ENCODE assay signal across 8 mouse cellular contexts in genomic region chr2:144164986-144165821, GRCm38 (mm10).
DNase-seq lines count a peak whose midpoint lies in the region; ATAC-seq and TF ChIP-seq lines count a peak whose summit lies in the region.

No protein-coding gene starts in this region.

- H3K4me3 ChIP-seq in hindbrain, postnatal 0 days (ENCODE audit: low read length): peak overlapping the region; percentile 59

- peaks cover 11% of the 10 kb centered on the region; the same call in 1 of the 2 replicates for H3K4me1 ChIP-seq in hindbrain, postnatal 0 days (ENCODE audit: insufficient read depth, low read length)

- H3K27me3 ChIP-seq in hindbrain, postnatal 0 days (ENCODE audit: insufficient read depth, low read length): no peaks in the 10 kb centered on the region

- peak; percentile 45 for DNase-seq in WW6 (ENCODE audit: low read depth, low spot score)
- DNase-seq in gastrocnemius, postnatal 10 days: peak; percentile 79
- DNase-seq in hindbrain, postnatal 0 days (ENCODE audit: low spot score): peak; percentile 79
- DNase-seq in left cerebral cortex, adult 9 months (ENCODE audit: low spot score in 2 of 2): peak; percentile 51 to 81
- DNase-seq in right cerebral cortex, adult 18-20 months: peak; percentile 83
- peak; percentile 76 for DNase-seq in urinary bladder, adult 2 months (ENCODE audit: low spot score)

- under 1% methylated on average over 36 of the region's 37 CpGs for WGBS in hindbrain, postnatal 0 days

- peak overlapping the region; percentile 95 for H3K27ac ChIP-seq in hindbrain, postnatal 0 days

- no peak for TF ChIP-seq CTCF in hindbrain, postnatal 0 days (IDR thresholded peaks at IDR 0.05; ENCODE audit: low read depth)

- H3K36me3 ChIP-seq in hindbrain, postnatal 0 days (ENCODE audit: insufficient read depth, low read length): no peaks in the 10 kb centered on the region

- H3K9ac ChIP-seq in hindbrain, postnatal 0 days (replicated peaks; ENCODE audit: low read length): peak overlapping the region; percentile 82

- ATAC-seq in common myeloid progenitor, adult 5-6 weeks (replicated peaks; ENCODE audit: low read depth, poor library complexity, severe bottlenecking): peak; percentile 87
- peak; percentile 82 for ATAC-seq in hindbrain, postnatal 0 days
- peak; percentile 89 for ATAC-seq in megakaryocyte, adult 5-6 weeks (ENCODE audit: poor library complexity, severe bottlenecking)

- H3K4me2 ChIP-seq in hindbrain, postnatal 0 days (ENCODE audit: low read depth, low read length): peak overlapping the region; percentile 85

- H3K9me3 ChIP-seq in hindbrain, postnatal 0 days (ENCODE audit: low read length): no peaks in the 10 kb centered on the region

Comparison
In these comparisons a context has a peak if more than half of its experiments do, and no peak if none do; other contexts are left out.
1. Peak in every context shown above with its lines: DNase-seq, ATAC-seq, H3K4me3 ChIP-seq and H3K27ac ChIP-seq.